Mouse (Mus musculus): ENCODE results near the gene Gpd1. TPM values are rescaled to one million over a fixed set of nuclear protein-coding genes. Genes with fewer than 3 reads are reported as not detected.

The Gpd1 gene
- polyA plus RNA-seq, 1 experiment from 2014 or later = 1.9 TPM

DNA sequence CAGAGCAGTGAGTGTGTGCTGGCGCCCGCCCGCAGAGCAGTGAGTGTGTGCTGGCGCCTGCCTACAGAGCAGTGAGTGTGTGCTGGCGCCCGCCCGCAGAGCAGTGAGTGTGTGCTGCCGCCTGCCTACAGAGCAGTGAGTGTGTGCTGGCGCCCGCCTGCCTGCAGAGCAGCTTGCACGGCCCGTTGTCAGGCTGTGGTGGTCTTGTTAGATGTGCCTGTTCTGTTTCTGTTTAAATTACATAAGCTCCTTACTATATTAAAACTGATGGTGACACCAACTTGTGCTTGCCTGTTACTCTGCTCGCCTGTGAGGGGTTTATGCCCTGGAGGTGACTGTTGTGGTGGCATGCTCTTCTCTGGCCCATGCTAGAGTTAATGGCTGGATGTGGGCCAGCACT lies 9.1 kb upstream of the Gpd1 start:
- H3K4me3 ChIP-seq (ENCODE audit: inconsistent target) = no peak overlapping the region
- H3K27ac ChIP-seq = no peak overlapping the region
- H3K36me3 ChIP-seq (ENCODE audit: inconsistent target) = peaks cover 62% of the 10 kb centered on the region
- H3K79me2 ChIP-seq (ENCODE audit: inconsistent target) = no peaks in the 10 kb centered on the region
- WGBS (ENCODE audit: missing documents) = 97% methylated on average over 10 of the region's 13 CpGs

GRCm38 (mm10) chr15:99710221-99711190 lies 6.8 kb upstream of the Gpd1 start:
- Histone ChIP-seq H3K79me2 (ENCODE audit: inconsistent target) (no peaks in the 10 kb centered on the region), H3K4me3 (ENCODE audit: inconsistent target) (no peak overlapping the region), H3K27ac (no peak overlapping the region), H3K36me3 (ENCODE audit: inconsistent target) (peaks cover 56% of the 10 kb centered on the region)
- WGBS (ENCODE audit: missing documents) = 95% methylated on average over 10 of the region's 10 CpGs

DNA sequence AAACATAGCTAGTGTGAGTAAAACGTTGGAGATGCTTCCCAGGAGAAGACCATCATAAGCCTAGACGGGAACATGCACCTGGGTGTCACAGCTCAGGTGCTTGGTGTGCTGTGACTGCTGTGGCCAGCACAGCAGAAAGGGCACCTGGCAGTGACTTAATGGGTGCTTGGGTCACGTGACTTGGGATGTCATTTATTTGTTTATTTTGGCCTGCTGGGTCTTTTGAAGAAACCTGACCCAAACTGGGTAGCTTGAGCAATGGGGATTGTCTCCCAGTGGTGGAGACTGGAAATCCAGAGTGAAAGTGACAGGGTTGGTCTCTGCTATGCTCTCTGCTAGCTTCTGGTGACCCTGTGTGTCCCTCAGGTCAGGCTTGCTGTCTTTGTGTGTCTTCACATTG lies 5.8 kb upstream of the Gpd1 start:
- Histone ChIP-seq H3K36me3 (ENCODE audit: inconsistent target) (peaks cover 56% of the 10 kb centered on the region), H3K79me2 (ENCODE audit: inconsistent target) (no peaks in the 10 kb centered on the region), H3K4me3 (ENCODE audit: inconsistent target) (no peak overlapping the region), H3K27ac (no peak overlapping the region)
- WGBS (ENCODE audit: missing documents) = 90% methylated on average over 3 of the region's 3 CpGs

DNA sequence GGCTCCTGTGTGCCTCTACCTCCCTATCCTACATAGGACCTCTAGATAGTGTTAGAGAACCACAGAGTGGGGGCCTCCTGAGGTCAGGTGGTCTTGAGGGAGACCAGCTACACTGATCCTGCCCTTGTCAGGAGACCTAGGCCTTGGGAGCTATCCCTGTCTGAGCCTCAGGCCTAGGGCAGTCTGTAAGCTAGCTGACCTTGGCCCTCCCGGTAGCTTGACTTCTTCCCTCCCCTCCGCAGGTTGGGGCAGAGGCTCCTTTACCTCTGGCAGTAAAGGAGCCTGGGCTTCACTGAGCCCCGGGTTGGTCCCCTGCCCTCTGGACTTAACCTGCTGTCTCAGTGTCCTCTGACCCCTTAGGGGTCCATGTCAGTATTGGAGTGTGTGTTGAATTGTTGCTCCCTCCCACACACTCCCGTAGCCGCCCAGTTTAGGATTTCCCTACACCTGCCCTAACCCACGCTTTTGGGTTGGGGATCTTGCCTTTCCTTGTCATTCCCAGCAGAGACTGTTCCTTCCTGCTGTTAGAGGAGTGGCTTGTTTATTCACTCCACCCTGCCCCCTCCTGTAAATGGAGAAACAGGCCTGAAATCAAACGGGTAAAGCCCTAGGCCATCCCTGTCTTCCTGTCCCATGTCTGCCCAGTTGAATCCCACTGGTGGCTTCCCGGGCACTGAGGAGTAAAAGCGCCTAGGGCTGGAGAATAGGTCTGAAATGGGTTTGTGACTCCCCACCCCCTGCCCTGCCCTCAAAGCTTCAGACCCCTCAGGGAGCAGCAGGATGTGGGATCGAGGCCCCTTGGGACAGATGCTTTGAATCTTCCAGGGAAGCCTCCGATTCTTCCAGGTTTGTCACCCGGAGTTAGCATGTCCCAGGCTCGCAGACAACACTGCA lies 4.4 kb upstream of the Gpd1 start:
- Histone ChIP-seq H3K36me3 (ENCODE audit: inconsistent target) (peaks cover 44% of the 10 kb centered on the region), H3K79me2 (ENCODE audit: inconsistent target) (no peaks in the 10 kb centered on the region), H3K4me3 (ENCODE audit: inconsistent target) (no peak overlapping the region), H3K27ac (no peak overlapping the region)
- WGBS (ENCODE audit: missing documents) = 94% methylated on average over 13 of the region's 13 CpGs

DNA sequence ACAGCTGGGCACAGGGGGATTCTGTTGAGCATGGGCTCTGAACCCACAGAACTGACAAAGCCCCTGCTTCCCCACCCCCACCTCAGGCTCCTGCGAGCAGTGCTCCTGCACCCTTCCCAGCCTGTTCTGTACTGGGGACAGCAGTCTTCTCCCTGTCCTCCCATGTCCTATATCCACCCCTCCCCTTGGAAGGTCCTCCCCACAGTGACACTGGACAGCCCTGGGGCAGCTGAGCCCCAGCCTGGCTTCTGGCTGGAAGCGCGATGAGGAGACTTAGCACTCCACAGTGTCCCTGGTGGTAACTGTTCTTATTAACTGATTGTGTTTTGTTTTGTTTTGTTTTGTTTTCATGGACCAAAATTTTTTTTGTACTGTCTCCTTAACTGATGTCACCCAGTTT lies 3.7 kb upstream of the Gpd1 start:
- Histone ChIP-seq H3K36me3 (ENCODE audit: inconsistent target) (peaks cover 41% of the 10 kb centered on the region), H3K27ac (no peak overlapping the region), H3K4me3 (ENCODE audit: inconsistent target) (no peak overlapping the region), H3K79me2 (ENCODE audit: inconsistent target) (no peaks in the 10 kb centered on the region)
- WGBS (ENCODE audit: missing documents) = 98% methylated on average over 3 of the region's 3 CpGs

GRCm38 (mm10) chr15:99714206-99714605 lies 3.1 kb upstream of the Gpd1 start:
- 87% methylated on average over 4 of the region's 4 CpGs for WGBS (ENCODE audit: missing documents)
- H3K79me2 ChIP-seq (ENCODE audit: inconsistent target) = no peaks in the 10 kb centered on the region
- H3K4me3 ChIP-seq (ENCODE audit: inconsistent target) = no peak overlapping the region
- H3K36me3 ChIP-seq (ENCODE audit: inconsistent target) = peaks cover 35% of the 10 kb centered on the region
- no peak overlapping the region for H3K27ac ChIP-seq

DNA sequence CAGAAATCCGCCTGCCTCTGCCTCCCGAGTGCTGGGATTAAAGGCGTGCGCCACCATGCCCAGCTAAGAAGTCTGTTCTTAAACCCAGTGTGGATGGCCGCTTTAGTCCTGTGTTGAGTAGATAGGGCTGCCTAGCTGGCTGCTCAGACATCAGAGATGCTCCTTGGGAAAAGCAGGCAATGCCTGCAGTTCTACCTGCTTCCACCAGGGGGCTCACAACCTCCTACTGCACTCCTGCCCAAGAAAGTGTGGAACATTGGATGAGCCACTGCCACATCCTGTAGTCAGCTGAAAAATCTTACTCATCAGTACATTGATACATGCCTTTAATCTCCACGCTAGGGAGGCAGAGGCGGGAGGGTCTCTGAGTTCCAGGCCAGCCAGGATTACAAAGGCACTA lies 2.5 kb upstream of the Gpd1 start:
- peaks cover 28% of the 10 kb centered on the region for H3K36me3 ChIP-seq (ENCODE audit: inconsistent target)
- H3K79me2 ChIP-seq (ENCODE audit: inconsistent target) = no peaks in the 10 kb centered on the region
- 57% methylated on average over 6 of the region's 7 CpGs for WGBS (ENCODE audit: missing documents)
- H3K4me3 ChIP-seq (ENCODE audit: inconsistent target) = no peak overlapping the region
- no peak overlapping the region for H3K27ac ChIP-seq

GRCm38 (mm10) chr15:99715361-99715865 lies 1.9 kb upstream of the Gpd1 start:
- peaks cover 24% of the 10 kb centered on the region for H3K36me3 ChIP-seq (ENCODE audit: inconsistent target)
- no peaks in the 10 kb centered on the region for H3K79me2 ChIP-seq (ENCODE audit: inconsistent target)
- H3K27ac ChIP-seq = no peak overlapping the region
- H3K4me3 ChIP-seq (ENCODE audit: inconsistent target) = no peak overlapping the region
- WGBS (ENCODE audit: missing documents) = 77% methylated on average over 13 of the region's 13 CpGs

GRCm38 (mm10) chr15:99715982-99716746 lies 1.2 kb upstream of the Gpd1 start:
- no peaks in the 10 kb centered on the region for H3K79me2 ChIP-seq (ENCODE audit: inconsistent target)
- H3K27ac ChIP-seq = no peak overlapping the region
- peaks cover 17% of the 10 kb centered on the region for H3K36me3 ChIP-seq (ENCODE audit: inconsistent target)
- 90% methylated on average over 11 of the region's 11 CpGs for WGBS (ENCODE audit: missing documents)
- no peak overlapping the region for H3K4me3 ChIP-seq (ENCODE audit: inconsistent target)

GRCm38 (mm10) chr15:99716814-99717213 lies 501 bp upstream of the Gpd1 start:
- no peak overlapping the region for H3K27ac ChIP-seq
- 95% methylated on average over 9 of the region's 12 CpGs for WGBS (ENCODE audit: missing documents)
- H3K36me3 ChIP-seq (ENCODE audit: inconsistent target) = peaks cover 10% of the 10 kb centered on the region
- H3K4me3 ChIP-seq (ENCODE audit: inconsistent target) = no peak overlapping the region
- H3K79me2 ChIP-seq (ENCODE audit: inconsistent target) = no peaks in the 10 kb centered on the region

- 95% methylated on average over 9 of the region's 9 CpGs for WGBS (ENCODE audit: missing documents)
- Histone ChIP-seq H3K4me3 (ENCODE audit: inconsistent target) (no peak overlapping the region), H3K27ac (no peak overlapping the region), H3K36me3 (ENCODE audit: inconsistent target) (no peaks in the 10 kb centered on the region), H3K79me2 (ENCODE audit: inconsistent target) (no peaks in the 10 kb centered on the region)
Measured at GRCm38 (mm10) chr15:99718461-99719021, 1.2 kb downstream of the Gpd1 start.

- H3K36me3 ChIP-seq (ENCODE audit: inconsistent target) = no peaks in the 10 kb centered on the region
- H3K79me2 ChIP-seq (ENCODE audit: inconsistent target) = no peaks in the 10 kb centered on the region
- H3K4me3 ChIP-seq (ENCODE audit: inconsistent target) = no peak overlapping the region
- H3K27ac ChIP-seq = no peak overlapping the region
- WGBS (ENCODE audit: missing documents) = 89% methylated on average over 7 of the region's 8 CpGs
Measured at GRCm38 (mm10) chr15:99719865-99720264, 2.5 kb downstream of the Gpd1 start.

DNA sequence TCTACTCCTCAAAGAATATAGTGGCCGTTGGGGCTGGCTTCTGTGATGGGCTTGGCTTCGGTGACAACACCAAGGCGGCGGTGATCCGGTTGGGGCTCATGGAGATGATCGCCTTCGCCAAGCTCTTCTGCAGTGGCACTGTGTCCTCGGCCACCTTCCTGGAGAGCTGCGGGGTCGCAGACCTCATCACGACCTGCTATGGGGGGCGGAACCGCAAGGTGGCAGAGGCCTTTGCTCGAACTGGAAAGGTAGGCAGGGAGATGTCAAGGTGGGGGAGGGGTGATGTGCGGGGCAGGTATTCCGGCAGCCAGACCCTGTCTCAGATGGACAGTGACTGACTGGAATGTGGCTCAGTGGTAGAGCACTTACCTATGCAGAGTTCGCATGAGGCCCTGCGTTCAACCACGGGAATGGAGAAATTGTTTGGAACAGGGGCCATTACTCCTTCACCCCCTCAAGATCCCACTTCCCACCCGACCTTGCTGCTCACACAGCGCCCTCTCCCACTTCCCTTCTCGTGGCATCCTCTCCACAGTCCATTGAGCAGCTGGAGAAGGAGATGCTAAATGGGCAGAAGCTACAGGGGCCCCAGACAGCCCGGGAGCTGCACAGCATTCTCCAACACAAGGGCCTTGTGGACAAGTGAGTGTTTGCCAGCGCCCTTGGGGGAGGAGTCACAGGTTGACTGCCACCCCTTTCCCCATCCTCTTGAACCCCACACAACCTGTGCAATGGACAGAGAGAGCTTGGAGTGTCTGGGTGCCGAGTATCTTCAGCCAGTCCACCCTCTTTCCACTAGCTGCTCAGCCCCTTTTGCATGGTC lies 4.8 kb downstream of the Gpd1 start:
- no peaks in the 10 kb centered on the region for H3K36me3 ChIP-seq (ENCODE audit: inconsistent target)
- WGBS (ENCODE audit: missing documents) = 86% methylated on average over 25 of the region's 25 CpGs
- no peak overlapping the region for H3K4me3 ChIP-seq (ENCODE audit: inconsistent target)
- peaks cover 13% of the 10 kb centered on the region for H3K79me2 ChIP-seq (ENCODE audit: inconsistent target)
- no peak overlapping the region for H3K27ac ChIP-seq
